Mouse (Mus musculus) Patski (cell line): ENCODE measurements at regions not wholly inside any gene's neighbourhood (a gene's known extent, or its start where the extent isn't known, plus 50 kb on each side); places are given as distances from the start of the nearest gene placed in this dataset.

Experiments
- ATAC-seq: fragments of 100-300 bp; one replicate; pipeline ENCODE4 v1.8.0; 2021
- CTCF ChIA-PET: fragments of 350-600 bp; sonication (Branson Sonifier 250); formaldehyde crosslinking; loops from one replicate; lab custom pipeline; 2022; ENCODE audit warnings: inconsistent platforms; lab: Charles Lee
- POLR2A ChIA-PET: fragments of 350-600 bp; sonication (Branson Sonifier 250); formaldehyde crosslinking; loops from one replicate; lab custom pipeline; 2022; ENCODE audit warnings: antibody characterized with exemption, inconsistent platforms; lab: Charles Lee
- DNase-seq: peaks from one replicate; pipeline ENCODE4 v3.0.0-alpha.2; 2011; ENCODE audit warnings: low read depth, low spot score
- H3K27me3 ChIP-seq: fragments of 371-371 bp; one replicate; pipeline ENCODE4 v1.5.1; 2021
- CTCF ChIP-seq: fragments of 100-300 bp; IDR thresholded peaks from one replicate; pipeline ENCODE4 v1.5.1; 2021
- in situ Hi-C: fragments of 300-500 bp; cut with MboI; formaldehyde crosslinking; loops from 3 replicates; pipeline ENCODE4 v1.11.1; 2018; ENCODE audit warnings: low pct_unique_long_range_greater_than_20kb, mixed read lengths

DNA sequence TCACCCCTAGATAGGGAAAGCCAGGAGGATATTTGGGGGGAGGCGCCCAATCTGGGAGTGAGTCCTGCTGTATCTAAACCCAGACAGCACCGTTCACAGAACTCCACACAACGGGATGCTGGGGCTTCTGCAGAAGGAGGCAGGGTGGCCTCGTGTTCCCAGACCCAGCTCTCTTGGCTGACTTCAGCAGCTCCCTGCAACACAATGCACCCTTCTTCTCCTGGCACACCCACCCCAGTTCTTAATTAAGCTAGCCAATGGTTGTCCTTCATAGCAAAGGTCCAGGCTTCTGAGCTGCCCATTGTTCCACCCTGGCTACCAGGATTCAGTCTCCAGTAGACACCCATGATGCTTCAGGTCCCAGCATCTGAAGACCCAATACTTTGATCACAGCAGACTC is 138.8 kb upstream of the Zmiz1 start:
- in situ Hi-C loops: no loop called here
- TF ChIP-seq CTCF: no peak

DNA sequence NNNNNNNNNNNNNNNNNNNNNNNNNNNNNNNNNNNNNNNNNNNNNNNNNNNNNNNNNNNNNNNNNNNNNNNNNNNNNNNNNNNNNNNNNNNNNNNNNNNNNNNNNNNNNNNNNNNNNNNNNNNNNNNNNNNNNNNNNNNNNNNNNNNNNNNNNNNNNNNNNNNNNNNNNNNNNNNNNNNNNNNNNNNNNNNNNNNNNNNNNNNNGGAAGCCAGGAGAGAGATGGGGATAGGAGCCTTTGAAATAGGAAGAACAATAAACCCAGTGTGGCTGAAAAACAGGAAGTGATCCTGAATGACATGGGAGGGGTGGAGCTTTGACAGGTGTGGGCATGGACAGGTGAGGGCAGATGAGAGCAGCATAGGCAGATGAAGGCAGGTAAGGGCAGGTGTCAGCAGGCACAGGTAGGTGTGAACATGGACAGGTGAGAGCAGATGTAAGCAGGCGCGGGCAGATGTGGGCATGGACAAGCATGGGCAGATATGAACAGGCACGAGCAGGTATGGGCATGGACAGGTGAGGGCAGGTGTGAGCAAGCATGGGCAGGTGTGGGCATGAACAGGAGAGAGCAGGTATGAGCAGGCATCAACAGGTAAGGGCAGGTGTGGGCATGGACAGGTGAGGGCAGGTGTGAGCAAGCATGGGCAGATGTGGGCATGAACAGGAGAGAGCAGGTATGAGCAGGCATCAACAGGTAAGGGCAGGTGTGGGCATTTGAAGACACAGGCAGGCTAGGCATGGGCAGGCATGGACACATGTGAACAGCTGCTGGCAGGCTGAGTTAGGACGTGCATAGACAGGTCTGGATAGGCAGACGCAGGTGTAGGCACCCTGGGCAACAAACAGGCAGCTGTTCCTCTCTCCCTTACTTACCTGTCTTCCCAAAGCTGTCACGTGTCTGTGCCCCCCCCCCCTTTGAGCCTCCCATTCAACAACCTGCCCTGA is 135.2 kb upstream of the Zmiz1 start:
- ChIA-PET POLR2A (no interaction called here), CTCF (interaction anchor here (0.8 kb wide), 1 partner anchor 12 kb away, joined by 3 read pairs; no protein-coding TSS in a partner anchor)
- in situ Hi-C loops: no loop called here
- H3K27me3 ChIP-seq: no peaks in the 10 kb centered on the region
- ATAC-seq: no peak
- TF ChIP-seq CTCF: no peak
- DNase-seq: no peak

More for the DNA sequence above, 138.8 kb upstream of the Zmiz1 start:
- ChIA-PET CTCF (interaction anchor here (3.1 kb wide), 1 partner anchor 11 kb away, joined by 7 read pairs; no protein-coding TSS in a partner anchor), POLR2A (no interaction called here)
- ATAC-seq (no peak), DNase-seq (no peak)
- H3K27me3 ChIP-seq: no peaks in the 10 kb centered on the region

DNA sequence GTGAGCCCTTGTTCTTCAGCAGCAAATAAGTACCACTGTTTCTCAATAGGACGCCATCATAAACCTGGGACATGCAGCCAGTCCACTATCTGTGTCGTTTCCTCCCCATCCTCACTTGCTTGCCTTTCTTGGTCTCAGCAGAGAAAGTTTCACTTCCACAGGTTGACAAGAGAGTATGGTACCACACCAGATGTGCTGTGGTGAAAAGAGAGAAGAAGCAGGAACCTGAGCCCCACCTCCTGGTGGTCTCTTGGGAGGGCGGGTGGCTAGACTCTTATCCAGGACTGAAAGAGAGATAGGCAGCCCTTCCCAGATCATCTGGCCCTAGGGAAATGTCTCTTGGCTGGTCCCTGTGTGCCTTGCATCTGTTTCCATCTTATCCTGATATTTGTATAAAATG is 133.1 kb upstream of the Zmiz1 start:
- no peak for DNase-seq
- ChIA-PET POLR2A (no interaction called here), CTCF (no interaction called here)
- no peak for ATAC-seq
- in situ Hi-C loops: no loop called here
- no peaks in the 10 kb centered on the region for H3K27me3 ChIP-seq
- TF ChIP-seq CTCF: no peak

DNA sequence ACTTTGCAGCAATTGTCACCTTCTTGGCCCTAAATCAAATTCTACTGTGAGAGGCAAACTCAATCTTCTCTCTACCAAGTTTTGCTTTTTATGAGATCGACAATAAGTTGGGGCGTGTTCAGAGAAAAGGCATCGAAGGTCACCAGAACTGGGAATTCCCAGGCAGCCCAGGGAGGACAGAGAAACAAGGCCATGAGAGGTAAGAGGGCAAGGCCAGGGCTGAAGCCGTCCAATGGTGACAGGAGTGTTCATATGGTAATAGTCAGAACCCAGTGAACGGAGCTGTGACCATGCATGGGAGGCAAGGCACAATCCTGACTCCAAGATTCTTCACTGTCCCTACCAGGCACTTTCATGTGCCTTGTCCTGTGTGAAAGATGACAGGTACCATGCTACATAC is 130.8 kb upstream of the Zmiz1 start:
- ChIA-PET CTCF (no interaction called here), POLR2A (no interaction called here)
- DNase-seq (no peak), ATAC-seq (no peak)
- H3K27me3 ChIP-seq: no peaks in the 10 kb centered on the region
- in situ Hi-C loops: no loop called here
- no peak for TF ChIP-seq CTCF

DNA sequence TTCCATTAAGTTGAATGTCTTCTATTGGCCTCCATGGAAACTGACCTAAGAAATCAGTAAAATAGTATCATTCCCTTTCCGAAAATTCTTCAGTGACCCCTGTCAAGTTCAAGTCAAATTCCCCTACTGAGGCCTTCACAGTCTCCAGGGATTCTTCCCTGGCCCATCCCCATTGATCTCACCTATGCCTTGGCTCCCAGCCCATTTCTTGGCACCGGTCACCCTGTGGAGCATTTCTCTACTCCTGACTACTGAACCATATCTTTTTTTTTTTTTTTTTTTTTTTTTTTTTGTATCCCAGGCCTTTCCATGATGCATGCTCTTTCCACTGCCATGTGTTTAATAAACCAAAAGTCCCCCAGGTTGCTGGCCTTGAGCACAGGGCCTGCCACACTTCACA is 124.8 kb upstream of the Zmiz1 start:
- no peak for TF ChIP-seq CTCF
- ATAC-seq (no peak), DNase-seq (no peak)
- ChIA-PET POLR2A (interaction anchor here (0.7 kb wide), 1 partner anchor 55 kb away, joined by 9 read pairs; no protein-coding TSS in a partner anchor), CTCF (no interaction called here)
- H3K27me3 ChIP-seq: no peaks in the 10 kb centered on the region
- in situ Hi-C loops: no loop called here

DNA sequence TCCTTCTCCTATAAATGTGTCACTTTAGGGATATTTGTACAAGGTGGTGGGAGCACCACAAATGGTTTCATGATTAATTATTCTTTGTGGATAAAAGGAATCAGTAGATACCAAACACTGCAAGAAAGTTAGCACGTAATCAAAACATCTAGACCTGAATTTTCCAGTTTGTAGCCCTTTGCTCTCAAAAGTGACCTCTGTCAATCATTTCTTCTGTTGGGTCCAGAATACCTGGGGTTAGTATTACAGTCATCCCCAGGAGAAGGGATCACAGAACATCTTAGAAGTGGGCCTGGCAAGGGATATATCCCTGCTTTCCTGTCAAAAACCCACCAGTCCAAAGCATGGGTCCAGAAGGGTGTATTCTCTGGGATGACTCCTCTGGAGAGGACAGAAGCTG is 122.1 kb upstream of the Zmiz1 start:
- ChIA-PET POLR2A (no interaction called here), CTCF (interaction anchor here (1.1 kb wide), 1 partner anchor 23 kb away, joined by 3 read pairs; no protein-coding TSS in a partner anchor)
- TF ChIP-seq CTCF: no peak
- no peak for ATAC-seq
- in situ Hi-C loops: no loop called here
- no peak for DNase-seq
- no peaks in the 10 kb centered on the region for H3K27me3 ChIP-seq

DNA sequence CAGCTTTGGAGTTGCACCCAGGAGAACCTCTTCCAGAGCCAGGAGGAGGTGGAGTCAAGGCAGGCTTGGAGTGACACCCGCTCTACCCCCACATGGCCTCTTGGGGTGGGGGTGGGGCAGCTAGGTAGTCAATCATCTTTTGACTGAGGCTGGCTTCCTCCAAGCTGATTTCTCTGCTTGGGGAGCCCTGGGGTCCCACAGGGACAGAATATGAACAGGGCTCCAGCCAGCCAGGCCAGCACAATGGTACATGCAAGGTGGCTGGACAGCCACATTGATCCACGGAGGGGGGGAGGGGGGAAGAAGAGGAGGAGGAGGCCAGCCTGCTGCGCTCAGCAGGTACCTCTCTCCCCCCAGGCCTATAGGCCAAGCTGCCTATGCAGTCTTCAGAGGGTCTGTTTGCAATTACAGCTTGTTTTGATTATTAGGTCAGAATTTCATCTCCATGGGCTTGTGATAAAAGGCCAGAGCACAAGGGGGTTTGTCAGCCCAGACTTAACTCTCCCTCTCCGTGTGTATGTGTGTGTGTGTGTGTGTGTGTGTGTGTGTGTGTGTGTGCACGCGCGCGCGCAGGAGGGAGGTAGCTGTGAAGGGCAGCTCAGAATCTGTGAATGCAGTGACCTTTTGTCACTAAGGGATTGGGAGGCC is 120.5 kb upstream of the Zmiz1 start:
- CTCF ChIA-PET: interaction anchor here (1.2 kb wide), 1 partner anchor 31 kb away, joined by 3 read pairs; no protein-coding TSS in a partner anchor
- no peak for TF ChIP-seq CTCF
- in situ Hi-C loops: no loop called here
- no peaks in the 10 kb centered on the region for H3K27me3 ChIP-seq
- POLR2A ChIA-PET: no interaction called here
- DNase-seq: no peak
- ATAC-seq: no peak

DNA sequence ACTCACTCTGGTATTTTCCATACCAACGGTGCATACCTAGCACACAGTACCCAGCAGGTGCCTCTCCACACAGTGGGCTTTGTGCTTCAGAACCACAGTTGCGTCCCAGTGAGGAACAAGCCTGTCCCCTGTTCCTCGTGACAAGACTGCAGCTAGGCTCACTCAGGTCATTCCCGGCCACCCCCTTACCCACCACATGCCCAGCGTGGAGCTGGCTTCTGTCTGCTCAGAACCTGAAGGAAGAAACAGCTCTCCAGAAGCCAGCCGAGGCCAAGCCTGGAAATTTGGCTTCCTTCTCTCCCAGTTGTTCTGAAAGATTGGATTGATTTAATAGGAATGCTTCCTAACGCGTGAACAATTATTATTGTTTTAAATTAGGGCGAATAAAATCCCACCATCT is 118.1 kb upstream of the Zmiz1 start:
- in situ Hi-C loops: no loop called here

DNA sequence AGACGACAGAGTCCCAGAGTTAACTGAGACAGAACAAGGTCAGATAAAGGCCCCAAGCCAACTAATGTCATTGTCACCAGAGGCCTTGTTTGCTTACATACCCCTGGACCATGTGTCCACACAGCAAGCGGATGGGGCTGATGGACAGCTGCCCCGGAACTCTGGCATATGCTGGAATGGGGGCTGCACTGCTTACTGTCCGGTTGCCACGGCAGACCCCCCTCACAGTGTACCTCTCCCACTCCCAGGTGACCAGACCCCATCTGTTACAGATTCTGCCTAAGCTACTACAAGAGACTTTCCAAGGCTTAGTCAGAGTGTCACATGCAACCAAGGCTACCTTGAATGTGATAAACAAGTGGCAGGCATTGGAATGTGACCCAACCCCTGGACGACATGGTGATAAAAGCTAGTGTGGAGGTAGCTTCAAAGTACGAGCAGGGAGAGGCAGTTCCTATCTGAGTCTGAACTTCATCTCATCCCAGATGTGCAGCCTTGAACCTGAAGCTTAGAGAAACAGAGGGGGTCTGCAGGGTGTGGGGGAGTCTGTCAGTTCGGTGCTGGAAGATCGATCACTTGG is 117.0 kb upstream of the Zmiz1 start:
- TF ChIP-seq CTCF: no peak
- no peaks in the 10 kb centered on the region for H3K27me3 ChIP-seq
- in situ Hi-C loops: no loop called here
- ATAC-seq (no peak), DNase-seq (no peak)
- ChIA-PET POLR2A (no interaction called here), CTCF (no interaction called here)

More for the DNA sequence above, 118.1 kb upstream of the Zmiz1 start:
- H3K27me3 ChIP-seq: no peaks in the 10 kb centered on the region
- DNase-seq (no peak), ATAC-seq (no peak)
- POLR2A ChIA-PET: no interaction called here
- CTCF ChIA-PET: interaction anchor here (1.0 kb wide), 1 partner anchor 36 kb away, joined by 3 read pairs; no protein-coding TSS in a partner anchor
- TF ChIP-seq CTCF: no peak

DNA sequence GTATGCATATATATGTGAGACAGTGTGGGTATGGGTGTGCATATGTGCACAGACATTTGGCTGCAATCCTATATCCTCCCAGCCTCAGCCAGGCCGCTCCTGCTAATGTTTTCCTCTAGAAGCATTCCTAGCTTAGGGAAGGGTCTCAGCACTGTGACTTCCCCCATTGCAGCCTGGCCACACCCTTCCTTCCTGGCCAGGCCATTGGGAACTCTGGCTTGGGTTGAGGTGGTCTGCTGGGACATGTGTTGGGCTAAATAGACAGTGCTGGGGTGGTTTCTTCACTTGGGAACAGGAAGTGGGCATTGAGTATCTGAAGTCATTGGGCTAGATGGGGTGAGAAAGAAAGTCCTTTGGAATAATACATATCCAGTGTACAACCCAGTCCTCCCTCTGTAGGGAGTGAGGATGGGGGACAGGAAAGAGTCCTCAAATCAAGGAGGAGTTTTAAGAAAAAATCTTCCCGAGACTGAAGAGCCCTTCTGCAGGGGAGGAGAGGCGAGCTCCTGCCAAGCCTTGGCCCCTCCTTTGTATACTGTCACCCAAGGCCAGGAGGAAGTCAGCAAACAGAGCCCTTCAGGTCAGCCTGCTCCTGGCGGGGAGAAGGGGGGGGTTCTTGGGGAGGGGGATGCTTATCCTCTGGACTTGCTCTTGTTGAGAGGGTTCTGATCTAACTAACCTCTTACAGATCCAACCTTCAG is 116.0 kb upstream of the Zmiz1 start:
- DNase-seq: no peak
- ChIA-PET CTCF (no interaction called here), POLR2A (no interaction called here)
- no peak for ATAC-seq
- no peak for TF ChIP-seq CTCF
- in situ Hi-C loops: no loop called here
- no peaks in the 10 kb centered on the region for H3K27me3 ChIP-seq
